Mouse (Mus musculus): Measurements from ENCODE around the gene Mrpl1. TPM values are rescaled to one million over a fixed set of nuclear protein-coding genes. Genes with fewer than 3 reads are reported as not detected.

Gene Mrpl1
- total RNA-seq, 1 experiment = 27.9 TPM

GRCm38 (mm10) chr5:96221298-96221697 is 12.0 kb downstream of the Mrpl1 start:
- Histone ChIP-seq H3K9me3 (ENCODE audit: control insufficient read depth, insufficient read depth, low read depth, low read length) (no peaks in the 10 kb centered on the region), H3K36me3 (ENCODE audit: control insufficient read depth, insufficient read depth, low read length, poor library complexity, severe bottlenecking) (no peaks in the 10 kb centered on the region), H3K9ac (ENCODE audit: insufficient read depth, low read depth, low read length, poor library complexity, severe bottlenecking) (no peak overlapping the region), H3K27ac (ENCODE audit: insufficient read depth, low read depth, low read length, poor library complexity, severe bottlenecking) (no peak overlapping the region), H3K4me3 (ENCODE audit: insufficient read depth in 1 of 2, low read depth in 1 of 2, low read length in 2 of 2, poor library complexity in 1 of 2, severe bottlenecking in 1 of 2) (no peak overlapping the region), H3K4me1 (ENCODE audit: control insufficient read depth in 2 of 2, insufficient read depth in 2 of 2, low read length in 2 of 2, poor library complexity in 1 of 2) (no peaks in the 10 kb centered on the region)
- no peak for TF ChIP-seq ZC3H11A (IDR thresholded peaks at IDR 0.05; ENCODE audit: borderline replicate concordance, low read depth, low read length)
- TF ChIP-seq ZNF384 (IDR thresholded peaks at IDR 0.05; ENCODE audit: low read depth, low read length) = no peak
- TF ChIP-seq CHD2 (IDR thresholded peaks at IDR 0.05; ENCODE audit: low read depth, low read length) = no peak
- no peak for TF ChIP-seq HCFC1 (IDR thresholded peaks at IDR 0.05; ENCODE audit: borderline replicate concordance, insufficient read depth, low read length)
- TF ChIP-seq MAFK (IDR thresholded peaks at IDR 0.05; ENCODE audit: insufficient read depth, low read depth, low read length) = no peak
- in situ Hi-C loops (cut with MboI; ENCODE audit: low sequenced_read_pairs in 2 of 2, unreplicated experiment in 2 of 2) = no loop called here
- DNase-seq (ENCODE audit: low read depth, low spot score) = no peak

GRCm38 (mm10) chr5:96221812-96222585 is 12.7 kb downstream of the Mrpl1 start:
- Histone ChIP-seq H3K9me3 (ENCODE audit: control insufficient read depth, insufficient read depth, low read depth, low read length) (no peaks in the 10 kb centered on the region), H3K27ac (ENCODE audit: insufficient read depth, low read depth, low read length, poor library complexity, severe bottlenecking) (no peak overlapping the region), H3K36me3 (ENCODE audit: control insufficient read depth, insufficient read depth, low read length, poor library complexity, severe bottlenecking) (no peaks in the 10 kb centered on the region), H3K9ac (ENCODE audit: insufficient read depth, low read depth, low read length, poor library complexity, severe bottlenecking) (no peak overlapping the region), H3K4me3 (ENCODE audit: insufficient read depth in 1 of 2, low read depth in 1 of 2, low read length in 2 of 2, poor library complexity in 1 of 2, severe bottlenecking in 1 of 2) (no peak overlapping the region), H3K4me1 (ENCODE audit: control insufficient read depth in 2 of 2, insufficient read depth in 2 of 2, low read length in 2 of 2, poor library complexity in 1 of 2) (no peaks in the 10 kb centered on the region)
- no peak for DNase-seq (ENCODE audit: low read depth, low spot score)
- TF ChIP-seq MAFK (IDR thresholded peaks at IDR 0.05; ENCODE audit: insufficient read depth, low read depth, low read length) (no peak), CHD2 (IDR thresholded peaks at IDR 0.05; ENCODE audit: low read depth, low read length) (no peak), ZC3H11A (IDR thresholded peaks at IDR 0.05; ENCODE audit: borderline replicate concordance, low read depth, low read length) (no peak), HCFC1 (IDR thresholded peaks at IDR 0.05; ENCODE audit: borderline replicate concordance, insufficient read depth, low read length) (no peak), ZNF384 (IDR thresholded peaks at IDR 0.05; ENCODE audit: low read depth, low read length) (no peak)
- in situ Hi-C loops (cut with MboI; ENCODE audit: low sequenced_read_pairs in 2 of 2, unreplicated experiment in 2 of 2) = no loop called here

GRCm38 (mm10) chr5:96222964-96223363 is 13.7 kb downstream of the Mrpl1 start:
- no peak for DNase-seq (ENCODE audit: low read depth, low spot score)
- no peak overlapping the region for H3K9ac ChIP-seq (ENCODE audit: insufficient read depth, low read depth, low read length, poor library complexity, severe bottlenecking)
- TF ChIP-seq MAFK (IDR thresholded peaks at IDR 0.05; ENCODE audit: insufficient read depth, low read depth, low read length) = no peak
- TF ChIP-seq ZC3H11A (IDR thresholded peaks at IDR 0.05; ENCODE audit: borderline replicate concordance, low read depth, low read length) = no peak
- no peak for TF ChIP-seq ZNF384 (IDR thresholded peaks at IDR 0.05; ENCODE audit: low read depth, low read length)
- no peak for TF ChIP-seq HCFC1 (IDR thresholded peaks at IDR 0.05; ENCODE audit: borderline replicate concordance, insufficient read depth, low read length)
- no peak for TF ChIP-seq CHD2 (IDR thresholded peaks at IDR 0.05; ENCODE audit: low read depth, low read length)
- H3K36me3 ChIP-seq (ENCODE audit: control insufficient read depth, insufficient read depth, low read length, poor library complexity, severe bottlenecking) = no peaks in the 10 kb centered on the region
- no peaks in the 10 kb centered on the region for H3K9me3 ChIP-seq (ENCODE audit: control insufficient read depth, insufficient read depth, low read depth, low read length)
- H3K4me1 ChIP-seq (ENCODE audit: control insufficient read depth in 2 of 2, insufficient read depth in 2 of 2, low read length in 2 of 2, poor library complexity in 1 of 2) = no peaks in the 10 kb centered on the region
- in situ Hi-C loops (cut with MboI; ENCODE audit: low sequenced_read_pairs in 2 of 2, unreplicated experiment in 2 of 2) = no loop called here
- no peak overlapping the region for H3K4me3 ChIP-seq (ENCODE audit: insufficient read depth in 1 of 2, low read depth in 1 of 2, low read length in 2 of 2, poor library complexity in 1 of 2, severe bottlenecking in 1 of 2)
- H3K27ac ChIP-seq (ENCODE audit: insufficient read depth, low read depth, low read length, poor library complexity, severe bottlenecking) = no peak overlapping the region

- no peak overlapping the region for H3K4me3 ChIP-seq (ENCODE audit: insufficient read depth in 1 of 2, low read depth in 1 of 2, low read length in 2 of 2, poor library complexity in 1 of 2, severe bottlenecking in 1 of 2)
- H3K9ac ChIP-seq (ENCODE audit: insufficient read depth, low read depth, low read length, poor library complexity, severe bottlenecking) = no peak overlapping the region
- no peak for TF ChIP-seq CHD2 (IDR thresholded peaks at IDR 0.05; ENCODE audit: low read depth, low read length)
- no peak for TF ChIP-seq MAFK (IDR thresholded peaks at IDR 0.05; ENCODE audit: insufficient read depth, low read depth, low read length)
- TF ChIP-seq HCFC1 (IDR thresholded peaks at IDR 0.05; ENCODE audit: borderline replicate concordance, insufficient read depth, low read length) = no peak
- no peak for TF ChIP-seq ZC3H11A (IDR thresholded peaks at IDR 0.05; ENCODE audit: borderline replicate concordance, low read depth, low read length)
- TF ChIP-seq ZNF384 (IDR thresholded peaks at IDR 0.05; ENCODE audit: low read depth, low read length) = no peak
- no peak overlapping the region for H3K27ac ChIP-seq (ENCODE audit: insufficient read depth, low read depth, low read length, poor library complexity, severe bottlenecking)
- H3K36me3 ChIP-seq (ENCODE audit: control insufficient read depth, insufficient read depth, low read length, poor library complexity, severe bottlenecking) = no peaks in the 10 kb centered on the region
- DNase-seq (ENCODE audit: low read depth, low spot score) = no peak
- H3K9me3 ChIP-seq (ENCODE audit: control insufficient read depth, insufficient read depth, low read depth, low read length) = no peaks in the 10 kb centered on the region
- in situ Hi-C loops (cut with MboI; ENCODE audit: low sequenced_read_pairs in 2 of 2, unreplicated experiment in 2 of 2) = no loop called here
- no peaks in the 10 kb centered on the region for H3K4me1 ChIP-seq (ENCODE audit: control insufficient read depth in 2 of 2, insufficient read depth in 2 of 2, low read length in 2 of 2, poor library complexity in 1 of 2)
These were observed 17.2 kb downstream of the Mrpl1 start for GRCm38 (mm10) chr5:96226490-96226889.
